ENCODE assay signal across 9 mouse cellular contexts in the genomic region with DNA sequence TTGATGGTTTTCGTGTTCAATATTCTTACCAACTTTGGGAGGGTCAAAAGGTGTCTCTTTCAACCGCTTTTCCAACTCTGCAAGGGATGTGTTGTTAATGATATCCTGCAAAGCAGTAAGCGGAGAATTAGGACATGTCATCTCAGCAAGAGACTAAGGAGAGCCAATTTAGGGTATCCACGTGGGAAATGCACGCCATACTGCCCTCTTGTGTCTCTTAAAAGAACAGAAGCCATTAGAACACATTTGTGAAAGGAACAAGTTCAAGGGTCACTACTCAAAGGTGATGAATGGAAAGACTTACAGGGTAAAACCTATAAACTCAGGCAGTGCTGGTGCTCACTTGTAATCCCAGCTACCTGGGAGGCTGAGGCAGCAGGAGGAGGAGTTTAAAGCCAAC. TPM values are rescaled to one million over a fixed set of nuclear protein-coding genes. Genes with fewer than 3 reads are reported as not detected.
DNase-seq lines count a peak whose midpoint lies in the region; ATAC-seq and TF ChIP-seq lines count a peak whose summit lies in the region.
"Had no signal": no experiment of that assay in that cellular context is flagged by ENCODE, and none has a peak within 500 bp of the region (broad histone marks: within the 10 kb centered on the region; RNA-seq: fewer than 3 reads in every experiment).

No protein-coding gene starts in this region.

- H3K9ac ChIP-seq in hindbrain, embryonic 11.5 days (ENCODE audit: low read depth, low read length): no peak overlapping the region
- H3K9ac ChIP-seq in hindbrain, embryonic 13.5 days: no peak overlapping the region
- no peak overlapping the region for H3K9ac ChIP-seq in midbrain, postnatal 0 days (replicated peaks; ENCODE audit: low read length, poor library complexity, severe bottlenecking)

- H3K27me3 ChIP-seq in hindbrain, embryonic 11.5 days (ENCODE audit: control insufficient read depth, insufficient read depth, low read length): no peaks in the 10 kb centered on the region
- H3K27me3 ChIP-seq in hindbrain, embryonic 13.5 days: no peaks in the 10 kb centered on the region
- H3K27me3 ChIP-seq in midbrain, postnatal 0 days (ENCODE audit: insufficient read depth, low read length): no peaks in the 10 kb centered on the region
- H3K27me3 ChIP-seq in midbrain, embryonic 10.5 days (ENCODE audit: low read depth, poor library complexity, severe bottlenecking): no peaks in the 10 kb centered on the region

- no peaks in the 10 kb centered on the region for H3K36me3 ChIP-seq in hindbrain, embryonic 11.5 days (ENCODE audit: control insufficient read depth, insufficient read depth, low read length)
- H3K36me3 ChIP-seq in hindbrain, embryonic 13.5 days: peaks cover 62% of the 10 kb centered on the region
- H3K36me3 ChIP-seq in midbrain, postnatal 0 days (ENCODE audit: insufficient read depth, low read length): peaks cover 20% of the 10 kb centered on the region
- peaks cover 85% of the 10 kb centered on the region for H3K36me3 ChIP-seq in midbrain, embryonic 10.5 days

- 50% methylated on average over 5 of the region's 5 CpGs for WGBS in hindbrain, embryonic 11.5 days
- WGBS in hindbrain, embryonic 13.5 days: 47% methylated on average over 5 of the region's 5 CpGs
- 46% methylated on average over 5 of the region's 5 CpGs for WGBS in midbrain, postnatal 0 days
- 62% methylated on average over 5 of the region's 5 CpGs for WGBS in midbrain, embryonic 10.5 days

- H3K9me3 ChIP-seq in hindbrain, embryonic 11.5 days (ENCODE audit: control insufficient read depth, low read length): no peaks in the 10 kb centered on the region
- H3K9me3 ChIP-seq in hindbrain, embryonic 13.5 days: no peaks in the 10 kb centered on the region
- H3K9me3 ChIP-seq in midbrain, postnatal 0 days (ENCODE audit: low read length): no peaks in the 10 kb centered on the region
- H3K9me3 ChIP-seq in midbrain, embryonic 10.5 days (replicated peaks): no peaks in the 10 kb centered on the region

- peak; percentile 31 for DNase-seq in hindbrain, embryonic 11.5 days (ENCODE audit: low spot score)
- peak; percentile 37 for DNase-seq in midbrain, postnatal 0 days (ENCODE audit: low spot score)
- DNase-seq in midbrain, embryonic 10.5 days (ENCODE audit: low spot score): no peak
- peak; percentile 55 for DNase-seq in embryo, embryonic 10 days (ENCODE audit: low spot score)
- DNase-seq in layer of hippocampus, adult 9-11 months: no peak
- no peak for DNase-seq in right cerebral cortex, postnatal 36 days (ENCODE audit: low spot score in 2 of 2)
- no peak for DNase-seq in frontal cortex, postnatal 14 days (ENCODE audit: low spot score in 2 of 2)
- DNase-seq: adrenal gland, postnatal 10 days had no signal

- H3K4me2 ChIP-seq in hindbrain, embryonic 11.5 days (replicated peaks; ENCODE audit: low read depth, low read length): no peak overlapping the region
- no peak overlapping the region for H3K4me2 ChIP-seq in hindbrain, embryonic 13.5 days
- no peak overlapping the region for H3K4me2 ChIP-seq in midbrain, postnatal 0 days (ENCODE audit: low read depth, low read length, poor library complexity, severe bottlenecking)

- no peak overlapping the region for H3K4me3 ChIP-seq in hindbrain, embryonic 11.5 days (ENCODE audit: low read depth, low read length)
- no peak overlapping the region for H3K4me3 ChIP-seq in hindbrain, embryonic 13.5 days
- no peak overlapping the region for H3K4me3 ChIP-seq in midbrain, postnatal 0 days (ENCODE audit: low read depth, low read length)
- H3K4me3 ChIP-seq in midbrain, embryonic 10.5 days: no peak overlapping the region

- no peaks in the 10 kb centered on the region for H3K4me1 ChIP-seq in hindbrain, embryonic 11.5 days (replicated peaks; ENCODE audit: control insufficient read depth, insufficient read depth, low read length)
- H3K4me1 ChIP-seq in hindbrain, embryonic 13.5 days (replicated peaks): no peaks in the 10 kb centered on the region
- no peaks in the 10 kb centered on the region for H3K4me1 ChIP-seq in midbrain, postnatal 0 days (ENCODE audit: insufficient read depth, low read length)
- H3K4me1 ChIP-seq in midbrain, embryonic 10.5 days: no peaks in the 10 kb centered on the region

- H3K27ac ChIP-seq in hindbrain, embryonic 11.5 days (ENCODE audit: low read depth, low read length): no peak overlapping the region
- no peak overlapping the region for H3K27ac ChIP-seq in hindbrain, embryonic 13.5 days
- H3K27ac ChIP-seq in midbrain, postnatal 0 days (ENCODE audit: low read depth, low read length): no peak overlapping the region
- no peak overlapping the region for H3K27ac ChIP-seq in midbrain, embryonic 10.5 days (replicated peaks)

- no peak for ATAC-seq in hindbrain, embryonic 11.5 days (ENCODE audit: low FRiP score)
- no peak for ATAC-seq in hindbrain, embryonic 13.5 days (ENCODE audit: low FRiP score)
- no peak for ATAC-seq in midbrain, postnatal 0 days (ENCODE audit: low FRiP score)

- peak; percentile 71 for TF ChIP-seq CTCF in midbrain, postnatal 0 days (IDR thresholded peaks at IDR 0.05)

RNA-seq across cellular contexts. Expression of a gene that starts 39.6 kb away (rescaled TPM):
- polyA plus RNA-seq in hindbrain, embryonic 11.5 days (2014; fragmentation: Nextera tagmentation; extraction: Ambion mirVana): 40.4 and 44.9 TPM in 2 replicates
- 36.2 and 37.3 TPM in 2 replicates for polyA plus RNA-seq in hindbrain, embryonic 13.5 days (2015; fragmentation: Nextera tagmentation; extraction: Ambion mirVana)
- 11.8 and 14.8 TPM in 2 replicates for total RNA-seq in midbrain, postnatal 0 days (2014; rRNA removed)
- polyA plus RNA-seq in midbrain, postnatal 0 days (2015; fragmentation: Nextera tagmentation; extraction: Ambion mirVana): 28.0 and 29.3 TPM in 2 replicates
- polyA plus RNA-seq in midbrain, embryonic 10.5 days (2016; fragmentation: Nextera tagmentation; extraction: Ambion mirVana): 45.7 and 47.2 TPM in 2 replicates

RNA-seq across cellular contexts. Expression of a gene that starts 43.3 kb away (rescaled TPM):
- polyA plus RNA-seq in hindbrain, embryonic 11.5 days (2014; fragmentation: Nextera tagmentation; extraction: Ambion mirVana): 43.0 and 44.1 TPM in 2 replicates
- polyA plus RNA-seq in hindbrain, embryonic 13.5 days (2015; fragmentation: Nextera tagmentation; extraction: Ambion mirVana): 51.5 and 54.6 TPM in 2 replicates
- 37.5 and 38.9 TPM in 2 replicates for total RNA-seq in midbrain, postnatal 0 days (2014; rRNA removed)
- 37.1 and 38.3 TPM in 2 replicates for polyA plus RNA-seq in midbrain, postnatal 0 days (2015; fragmentation: Nextera tagmentation; extraction: Ambion mirVana)
- polyA plus RNA-seq in midbrain, embryonic 10.5 days (2016; fragmentation: Nextera tagmentation; extraction: Ambion mirVana): 38.8 and 41.7 TPM in 2 replicates

RNA-seq across cellular contexts. Expression of a gene that starts 43.4 kb away (rescaled TPM):
- polyA plus RNA-seq in hindbrain, embryonic 11.5 days (2014; fragmentation: Nextera tagmentation; extraction: Ambion mirVana): 11.6 and 11.8 TPM in 2 replicates
- 8.5 and 8.9 TPM in 2 replicates for polyA plus RNA-seq in hindbrain, embryonic 13.5 days (2015; fragmentation: Nextera tagmentation; extraction: Ambion mirVana)
- total RNA-seq in midbrain, postnatal 0 days (2014; rRNA removed): 3.1 and 5.4 TPM in 2 replicates
- 3.2 and 4.0 TPM in 2 replicates for polyA plus RNA-seq in midbrain, postnatal 0 days (2015; fragmentation: Nextera tagmentation; extraction: Ambion mirVana)
- polyA plus RNA-seq in midbrain, embryonic 10.5 days (2016; fragmentation: Nextera tagmentation; extraction: Ambion mirVana): 8.5 and 9.6 TPM in 2 replicates

Comparison
In these comparisons a context has a peak if more than half of its experiments do, and no peak if none do; other contexts are left out.
1. DNase-seq: peak in hindbrain, embryonic 11.5 days (single experiment), midbrain, postnatal 0 days (single experiment) and embryo, embryonic 10 days (single experiment); none in midbrain, embryonic 10.5 days (single experiment), layer of hippocampus, adult 9-11 months (single experiment), right cerebral cortex, postnatal 36 days (0 of 2) and frontal cortex, postnatal 14 days (0 of 2).